Mouse (Mus musculus): ENCODE results near the gene Ip6k3.
A peak's percentile ranks its signal among the peaks of the same experiment; 100 is the strongest.

GRCm38 (mm10) chr17:27178427-27179177 is 11.0 kb upstream of the Ip6k3 start:
- TF ChIP-seq CTCF (IDR thresholded peaks at IDR 0.05; ENCODE audit: low read depth) (no peak), EP300 (IDR thresholded peaks at IDR 0.05; ENCODE audit: low read depth) (0 out of 2 replicates have a peak, but pooled peaks have one; percentile 14)

Measured in liver, embryonic 14.5 days (tissue).